Mouse (Mus musculus): ENCODE measurements around the gene Snx33.

GRCm38 (mm10) chr9:56887581-56887980 lies 40.6 kb downstream of the Snx33 start:
- TF ChIP-seq CTCF (conservative IDR thresholded peaks at IDR 0.05; ENCODE audit: low read length): no peak
- TF ChIP-seq NANOG (IDR thresholded peaks at IDR 0.05; ENCODE audit: borderline replicate concordance, low read length): no peak
